Mouse (Mus musculus) megakaryocyte, embryonic 14.5 days (primary cell): ENCODE measurements around the gene Klrc1.

Source experiments
- FLI1 ChIP-seq: IDR thresholded peaks from 2 replicates; pipeline ENCODE4 v1.6.1; 2012; ENCODE audit warnings: low read length, inconsistent platforms, mixed read lengths
- GATA1 ChIP-seq: IDR thresholded peaks from 3 replicates; pipeline ENCODE4 v1.6.1; 2012; ENCODE audit warnings: mixed read lengths, low read length, inconsistent platforms, borderline replicate concordance

- TF ChIP-seq GATA1 (no peak), FLI1 (no peak)
These were observed 41.7 kb upstream of the Klrc1 start for GRCm38 (mm10) chr6:129720487-129720886.
